Mouse (Mus musculus) heart, embryonic 15.5 days (tissue): ENCODE measurements at regions not wholly inside any gene's neighbourhood (a gene's known extent, or its start where the extent isn't known, plus 50 kb on each side); places are given as distances from the start of the nearest gene placed in this dataset.
"Not testable (repeated sequence)": the region's sequence is repeated elsewhere in the genome, so short reads cannot be mapped to it uniquely, and the experiment has no call there.

Experiments
- ATAC-seq: fragments of 200-750 bp; cut with Nextera tagmentation; replicated peaks from 2 replicates; pipeline ENCODE4 v1.8.0; 2017; ENCODE audit warnings: low read depth, moderate TSS enrichment; ENCODE audit not compliant: insufficient number of reproducible peaks, insufficient read depth, low FRiP score
- H3K27ac ChIP-seq: fragments of 300-500 bp; sonication (generic); 2 replicates; pipeline ENCODE4 v1.5.1; 2015; ENCODE audit warnings: mild to moderate bottlenecking, inconsistent platforms
- H3K27me3 ChIP-seq: fragments of 300-500 bp; sonication (generic); 2 replicates; pipeline ENCODE4 v1.6.1; 2015; ENCODE audit warnings: inconsistent platforms
- H3K36me3 ChIP-seq: fragments of 300-500 bp; sonication (generic); 2 replicates; pipeline ENCODE4 v1.6.1; 2015; ENCODE audit warnings: mild to moderate bottlenecking, inconsistent platforms
- H3K4me1 ChIP-seq: fragments of 300-500 bp; sonication (generic); replicated peaks from 2 replicates; pipeline ENCODE4 v1.6.1; 2015; ENCODE audit warnings: inconsistent platforms
- H3K4me2 ChIP-seq: fragments of 300-500 bp; sonication (generic); 2 replicates; pipeline ENCODE4 v1.6.1; 2015; ENCODE audit warnings: inconsistent platforms, mild to moderate bottlenecking, moderate library complexity
- H3K4me3 ChIP-seq: fragments of 300-500 bp; sonication (generic); 2 replicates; pipeline ENCODE4 v1.5.1; 2015; ENCODE audit warnings: mild to moderate bottlenecking, inconsistent platforms
- H3K9ac ChIP-seq: fragments of 300-500 bp; sonication (generic); 2 replicates; pipeline ENCODE4 v1.6.1; 2015; ENCODE audit warnings: mild to moderate bottlenecking, inconsistent platforms
- H3K9me3 ChIP-seq: fragments of 300-500 bp; sonication (generic); replicated peaks from 2 replicates; pipeline ENCODE4 v1.6.1; 2016; ENCODE audit warnings: inconsistent platforms
- WGBS: fragments of 180-500 bp; shearing (Covaris S2); methylation state at CpG from one replicate; pipeline ENCODE4 v1.1.7; 2015; ENCODE audit warnings: mixed read lengths; 5-methylcytosine and 5-hydroxymethylcytosine counted together

DNA sequence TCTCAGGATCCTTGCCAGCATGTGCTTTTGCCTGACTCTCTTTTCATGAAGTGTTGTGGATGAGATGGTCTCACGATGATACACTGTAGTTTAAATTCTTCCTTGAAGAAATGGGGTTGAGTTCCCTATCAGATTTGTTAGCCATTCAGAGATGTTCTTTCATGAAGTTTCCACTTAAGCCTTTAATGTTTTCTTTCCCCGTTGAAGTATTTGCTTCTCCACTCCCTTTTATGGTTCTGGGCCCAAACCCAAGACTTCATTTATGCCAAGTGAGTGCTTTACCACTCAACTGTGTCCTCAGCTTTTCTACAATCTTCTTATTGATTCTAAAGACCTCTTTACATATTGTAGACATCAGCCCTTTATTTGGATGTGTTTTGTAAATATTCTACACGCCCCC, 71.9 kb upstream of the Klf13 start:
- H3K4me1 ChIP-seq, result peaks cover 11% of the 10 kb centered on the region
- H3K9me3 ChIP-seq, result no peaks in the 10 kb centered on the region
- no peak overlapping the region for H3K4me2 ChIP-seq
- no peak overlapping the region for H3K9ac ChIP-seq
- ATAC-seq, result no peak
- 82% methylated on average over 3 of the region's 3 CpGs for WGBS
- H3K27me3 ChIP-seq, result no peaks in the 10 kb centered on the region
- no peak overlapping the region for H3K27ac ChIP-seq
- H3K4me3 ChIP-seq, result no peak overlapping the region
- H3K36me3 ChIP-seq, result no peaks in the 10 kb centered on the region

- Histone ChIP-seq H3K4me1 (no peaks in the 10 kb centered on the region), H3K27me3 (no peaks in the 10 kb centered on the region), H3K9me3 (no peaks in the 10 kb centered on the region), H3K4me2 (no peak overlapping the region), H3K36me3 (no peaks in the 10 kb centered on the region), H3K27ac (no peak overlapping the region), H3K4me3 (no peak overlapping the region), H3K9ac (no peak overlapping the region)
- ATAC-seq, result no peak
- 60% methylated on average over 3 of the region's 3 CpGs for WGBS
Observed at GRCm38 (mm10) chr7:64007766-64008165, 69.1 kb upstream of the Klf13 start.

DNA sequence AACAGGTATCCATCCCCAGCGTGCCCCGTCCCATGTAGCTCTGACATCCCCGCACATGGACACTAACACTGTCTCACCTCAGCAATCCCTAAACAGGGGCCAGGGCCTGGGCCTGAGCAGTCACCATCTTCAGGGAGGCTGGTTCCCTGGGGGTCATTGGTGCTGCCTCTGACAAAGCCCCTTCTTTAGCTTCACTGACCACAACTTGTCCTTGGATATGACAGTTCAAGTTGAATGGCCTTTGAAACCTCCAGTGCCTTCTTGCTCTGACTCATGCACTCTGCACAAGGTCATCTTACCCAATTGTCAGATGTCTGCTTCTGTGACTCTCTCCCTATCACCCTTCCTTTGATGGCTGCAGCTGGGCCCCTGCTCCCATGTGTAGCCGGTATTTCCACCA, 68.2 kb upstream of the Klf13 start:
- no peaks in the 10 kb centered on the region for H3K27me3 ChIP-seq
- no peak overlapping the region for H3K4me3 ChIP-seq
- ATAC-seq, result no peak
- H3K4me1 ChIP-seq, result peaks cover 1% of the 10 kb centered on the region; the same call in 1 of the 2 replicates
- 81% methylated on average over 4 of the region's 4 CpGs for WGBS
- no peaks in the 10 kb centered on the region for H3K36me3 ChIP-seq
- no peak overlapping the region for H3K9ac ChIP-seq
- H3K4me2 ChIP-seq, result no peak overlapping the region
- H3K9me3 ChIP-seq, result no peaks in the 10 kb centered on the region
- H3K27ac ChIP-seq, result no peak overlapping the region

DNA sequence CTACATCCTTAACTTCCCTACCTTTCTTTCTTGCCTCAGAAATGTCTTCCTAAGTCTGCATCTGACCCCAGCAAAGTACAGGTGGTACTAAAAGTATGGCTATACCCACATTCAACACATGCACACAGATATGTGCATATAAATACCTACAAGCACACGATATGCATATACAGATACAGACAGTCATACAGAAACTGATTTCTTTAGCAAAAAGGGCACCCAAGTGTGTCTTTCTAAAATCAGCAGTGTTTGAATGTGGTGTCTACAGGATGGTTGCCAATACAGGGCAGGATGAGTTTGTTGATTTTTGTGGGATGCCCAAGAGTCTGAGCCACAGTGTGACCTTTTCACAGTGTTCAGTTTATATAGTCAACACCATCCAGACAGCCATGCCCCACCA, 67.0 kb upstream of the Klf13 start:
- no peak for ATAC-seq
- H3K4me1 ChIP-seq, result peaks cover 3% of the 10 kb centered on the region; the same call in 1 of the 2 replicates
- WGBS, result 84% methylated on average over 1 of the region's 1 CpGs

GRCm38 (mm10) chr7:64003904-64004303, 65.2 kb upstream of the Klf13 start:
- 84% methylated on average over 5 of the region's 5 CpGs for whole genome bisulfite sequencing
- Histone ChIP-seq H3K9me3 (no peaks in the 10 kb centered on the region), H3K27ac (no peak overlapping the region), H3K4me3 (no peak overlapping the region), H3K27me3 (no peaks in the 10 kb centered on the region), H3K9ac (no peak overlapping the region), H3K4me1 (peaks cover 3% of the 10 kb centered on the region; the same call in 1 of the 2 replicates), H3K4me2 (no peak overlapping the region), H3K36me3 (no peaks in the 10 kb centered on the region)
- no peak for ATAC-seq

More for the DNA sequence above, 67.0 kb upstream of the Klf13 start:
- Histone ChIP-seq H3K9me3 (no peaks in the 10 kb centered on the region), H3K36me3 (no peaks in the 10 kb centered on the region), H3K27me3 (no peaks in the 10 kb centered on the region), H3K9ac (no peak overlapping the region), H3K4me2 (no peak overlapping the region), H3K4me3 (no peak overlapping the region), H3K27ac (no peak overlapping the region)

DNA sequence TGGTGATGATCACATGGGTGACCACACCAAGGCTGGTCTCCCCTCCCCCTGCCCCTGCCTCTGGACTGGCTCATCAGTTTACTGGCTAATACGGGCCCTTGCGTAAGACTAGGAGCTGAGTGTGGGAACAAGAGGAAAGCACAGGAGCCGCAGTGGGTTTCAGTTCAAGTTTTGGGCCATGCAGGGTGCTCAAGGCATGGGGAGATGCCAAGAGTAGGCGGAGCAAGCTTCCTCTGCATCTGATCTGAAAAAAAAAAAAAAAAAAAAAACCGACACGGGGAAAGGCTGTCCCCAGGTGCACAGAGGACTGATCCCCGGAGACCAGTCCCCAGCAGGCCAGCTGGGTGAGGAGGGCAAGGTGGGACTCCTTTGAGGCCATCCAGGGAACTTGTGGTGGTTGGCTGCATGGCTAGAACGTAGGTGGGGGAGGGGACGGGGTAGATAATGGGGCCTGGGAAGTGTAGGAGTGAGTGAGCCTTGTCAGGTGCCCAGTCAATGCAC, 62.9 kb upstream of the Klf13 start:
- 48% methylated on average over 9 of the region's 9 CpGs for WGBS
- no peaks in the 10 kb centered on the region for H3K27me3 ChIP-seq
- peaks cover 3% of the 10 kb centered on the region; the same call in 1 of the 2 replicates for H3K4me1 ChIP-seq
- H3K9ac ChIP-seq, result no peak overlapping the region
- H3K27ac ChIP-seq, result no peak overlapping the region
- no peak overlapping the region for H3K4me3 ChIP-seq
- no peak; the same call in 1 of the 2 replicates for ATAC-seq
- H3K4me2 ChIP-seq, result no peak overlapping the region
- no peaks in the 10 kb centered on the region for H3K9me3 ChIP-seq
- H3K36me3 ChIP-seq, result no peaks in the 10 kb centered on the region

DNA sequence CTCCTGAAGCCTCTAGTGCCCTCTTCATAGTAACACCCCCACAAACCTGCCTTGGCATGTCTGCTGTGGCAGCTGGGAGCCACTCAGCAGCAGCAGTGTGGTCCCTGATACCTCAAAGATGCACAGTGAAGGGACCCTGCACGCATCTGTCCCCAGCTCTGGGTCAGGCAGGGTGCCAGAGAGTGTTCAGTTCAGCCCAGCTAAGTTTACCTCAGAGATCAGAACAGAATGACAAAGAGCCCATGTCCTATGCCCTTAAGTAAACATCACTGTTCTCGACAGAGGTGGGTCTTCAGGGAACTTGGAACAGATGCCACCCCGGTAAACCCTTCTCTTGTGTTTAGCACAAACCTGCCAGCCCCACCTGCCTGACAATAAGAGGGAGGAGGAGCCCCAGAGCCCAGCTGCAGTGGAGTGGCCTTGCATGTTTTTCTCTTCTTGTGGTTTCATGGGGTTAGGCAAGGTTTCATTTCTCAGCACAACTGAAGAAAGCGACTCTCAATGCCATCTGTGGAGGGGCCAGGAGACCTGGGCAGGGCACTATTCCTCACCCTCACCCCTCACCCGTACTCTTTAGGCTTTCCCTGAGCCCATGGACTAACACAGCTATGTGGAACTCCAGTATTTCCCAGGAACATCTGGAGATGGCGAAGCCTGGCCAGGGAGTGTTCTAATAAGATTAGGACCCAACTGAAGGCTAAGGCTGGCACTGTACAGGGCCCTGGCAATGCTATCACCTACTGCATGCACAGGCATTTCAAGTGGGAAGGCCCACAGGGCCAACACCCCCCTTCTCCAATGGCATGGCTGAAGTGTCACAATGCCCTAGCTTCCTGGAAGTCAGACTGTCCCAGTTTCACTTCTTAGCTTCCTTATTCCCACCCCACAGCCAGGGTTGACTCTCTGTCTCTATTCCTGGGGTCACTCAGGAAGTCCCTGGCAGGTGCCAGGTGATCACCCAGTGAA, 60.6 kb upstream of the Klf13 start:
- WGBS, result 53% methylated on average over 6 of the region's 6 CpGs

DNA sequence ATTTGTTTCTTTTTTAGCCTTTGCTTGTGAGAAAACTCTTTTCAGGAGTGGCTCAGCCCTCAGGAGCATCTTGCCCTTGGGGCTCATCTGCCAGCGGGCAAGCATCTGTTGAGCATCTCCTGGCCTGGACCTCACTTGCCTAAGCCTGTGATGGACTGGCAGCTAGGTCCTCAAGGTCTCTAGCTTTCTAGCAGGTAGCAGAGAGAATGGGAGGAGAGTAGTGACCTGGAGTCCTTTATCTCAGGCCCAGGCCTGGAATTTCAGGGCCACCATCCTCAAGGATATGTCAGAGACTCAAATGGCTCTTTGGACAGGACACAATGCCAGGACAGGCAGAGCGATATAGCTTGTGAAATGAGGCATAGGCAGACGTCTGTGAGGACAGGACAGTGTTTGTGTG, 59.3 kb upstream of the Klf13 start:
- H3K4me2 ChIP-seq, result no peak overlapping the region
- WGBS, result 71% methylated on average over 3 of the region's 3 CpGs
- peaks cover 3% of the 10 kb centered on the region; the same call in 1 of the 2 replicates for H3K4me1 ChIP-seq
- H3K27me3 ChIP-seq, result no peaks in the 10 kb centered on the region
- no peaks in the 10 kb centered on the region for H3K36me3 ChIP-seq
- no peak for ATAC-seq
- no peak overlapping the region for H3K4me3 ChIP-seq
- no peak overlapping the region for H3K27ac ChIP-seq
- no peaks in the 10 kb centered on the region for H3K9me3 ChIP-seq
- no peak overlapping the region for H3K9ac ChIP-seq

More for the DNA sequence above, 60.6 kb upstream of the Klf13 start:
- H3K4me1 ChIP-seq, result peaks cover 3% of the 10 kb centered on the region; the same call in 1 of the 2 replicates
- H3K9ac ChIP-seq, result no peak overlapping the region
- H3K27me3 ChIP-seq, result no peaks in the 10 kb centered on the region
- H3K27ac ChIP-seq, result no peak overlapping the region
- no peaks in the 10 kb centered on the region for H3K36me3 ChIP-seq
- H3K9me3 ChIP-seq, result no peaks in the 10 kb centered on the region
- no peak overlapping the region for H3K4me3 ChIP-seq
- ATAC-seq, result 0 out of 2 replicates have a peak, but pooled peaks have one; percentile 18
- no peak overlapping the region for H3K4me2 ChIP-seq

DNA sequence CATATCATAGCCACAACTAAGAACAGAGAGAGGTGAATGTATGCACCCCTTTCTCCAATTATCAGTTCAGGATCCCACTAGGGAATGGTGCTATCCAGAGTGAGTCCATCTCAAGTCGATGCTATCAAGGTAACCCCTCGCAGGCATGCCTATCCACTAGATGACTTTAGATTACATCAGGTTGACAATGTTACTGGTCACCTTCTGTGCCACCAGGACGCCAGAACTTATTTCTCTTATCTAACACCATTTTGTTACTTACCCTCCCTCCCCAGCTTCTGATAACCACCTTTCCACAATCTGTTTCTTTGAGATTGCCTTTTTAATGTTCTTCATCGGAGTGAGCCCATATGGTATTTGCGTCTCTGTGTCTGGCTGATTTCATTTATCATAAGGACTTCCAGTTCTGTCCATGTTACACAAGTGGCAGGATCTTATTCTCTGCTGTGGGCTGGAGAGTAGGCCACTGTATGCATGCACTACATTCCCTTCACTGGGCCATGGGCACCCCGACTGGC, 57.9 kb upstream of the Klf13 start:
- Histone ChIP-seq H3K36me3 (no peaks in the 10 kb centered on the region), H3K9ac (no peak overlapping the region), H3K27me3 (no peaks in the 10 kb centered on the region), H3K9me3 (no peaks in the 10 kb centered on the region), H3K4me1 (no peaks in the 10 kb centered on the region; the same call in 1 of the 2 replicates), H3K4me3 (no peak overlapping the region), H3K4me2 (no peak overlapping the region), H3K27ac (no peak overlapping the region)
- 60% methylated on average over 6 of the region's 6 CpGs for WGBS
- ATAC-seq, result no peak

DNA sequence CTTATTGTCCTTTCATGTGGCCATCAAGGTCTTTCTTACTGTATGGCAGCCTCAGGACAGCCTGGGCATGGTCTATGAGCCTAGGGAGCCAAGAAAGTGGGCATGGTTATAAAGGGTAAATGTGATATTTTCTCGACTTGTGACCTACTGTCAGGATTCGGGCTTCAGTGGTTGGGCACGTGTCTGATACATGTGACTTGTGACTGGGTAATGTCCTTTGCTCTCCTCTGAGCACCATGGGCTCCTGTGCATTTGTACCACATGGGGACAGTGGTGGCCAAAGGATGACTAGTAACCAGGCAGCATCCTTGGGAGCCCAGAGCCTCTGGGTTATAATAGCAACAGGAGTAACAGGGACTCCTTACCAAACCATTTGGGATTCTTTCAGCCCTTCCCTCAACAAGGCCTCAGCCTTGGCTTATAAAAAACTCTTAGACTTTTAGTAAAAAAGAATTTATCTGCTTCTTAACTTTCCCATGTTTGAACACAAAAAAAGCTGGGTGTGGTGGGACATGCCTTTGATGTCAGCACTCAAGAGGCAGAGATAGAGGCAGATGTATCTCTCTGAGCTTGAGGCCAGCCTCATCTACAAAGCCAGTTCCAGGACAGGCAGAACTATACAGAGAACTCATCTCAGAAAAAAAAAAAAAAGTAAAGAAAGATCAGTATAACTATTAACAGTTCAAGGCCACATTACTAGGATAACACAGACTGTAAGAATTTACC, 56.7 kb upstream of the Klf13 start:
- Histone ChIP-seq H3K27me3 (no peaks in the 10 kb centered on the region), H3K4me1 (peaks cover 3% of the 10 kb centered on the region), H3K9ac (no peak overlapping the region), H3K4me2 (no peak overlapping the region), H3K27ac (no peak overlapping the region), H3K4me3 (no peak overlapping the region), H3K36me3 (no peaks in the 10 kb centered on the region), H3K9me3 (no peaks in the 10 kb centered on the region)
- 82% methylated on average over 3 of the region's 3 CpGs for WGBS
- ATAC-seq, result no peak

DNA sequence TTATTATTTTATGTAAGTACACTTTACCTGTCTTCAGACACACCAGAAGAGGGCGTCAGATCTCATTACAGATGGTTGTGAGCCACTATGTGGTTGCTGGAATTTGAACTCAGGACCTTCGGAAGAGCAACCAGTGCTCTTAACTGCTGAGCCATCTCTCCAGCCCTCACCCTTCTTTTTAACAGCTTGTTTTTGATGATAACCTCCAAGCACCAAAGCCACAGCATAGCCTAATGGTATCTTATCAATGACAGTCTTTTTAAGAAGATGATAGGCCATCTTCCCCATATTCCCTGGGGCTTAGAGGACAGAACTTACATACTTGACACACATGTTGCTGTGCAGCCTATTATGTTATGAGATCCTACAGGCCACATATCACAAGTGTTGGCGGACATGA, 56.1 kb upstream of the Klf13 start:
- not testable (repeated sequence) for H3K9me3 ChIP-seq, H3K4me3 ChIP-seq, H3K9ac ChIP-seq, H3K4me2 ChIP-seq, H3K27ac ChIP-seq, ATAC-seq, H3K4me1 ChIP-seq, H3K27me3 ChIP-seq, H3K36me3 ChIP-seq
- WGBS, result 72% methylated on average over 3 of the region's 3 CpGs
